Mouse (Mus musculus) megakaryocyte, embryonic 14.5 days (primary cell): ENCODE data around the gene Arhgap15.

ENCODE experiments used
- FLI1 ChIP-seq: IDR thresholded peaks from 2 replicates; pipeline ENCODE4 v1.6.1; 2012; ENCODE audit warnings: low read length, inconsistent platforms, mixed read lengths
- GATA1 ChIP-seq: IDR thresholded peaks from 3 replicates; pipeline ENCODE4 v1.6.1; 2012; ENCODE audit warnings: mixed read lengths, low read length, inconsistent platforms, borderline replicate concordance

DNA sequence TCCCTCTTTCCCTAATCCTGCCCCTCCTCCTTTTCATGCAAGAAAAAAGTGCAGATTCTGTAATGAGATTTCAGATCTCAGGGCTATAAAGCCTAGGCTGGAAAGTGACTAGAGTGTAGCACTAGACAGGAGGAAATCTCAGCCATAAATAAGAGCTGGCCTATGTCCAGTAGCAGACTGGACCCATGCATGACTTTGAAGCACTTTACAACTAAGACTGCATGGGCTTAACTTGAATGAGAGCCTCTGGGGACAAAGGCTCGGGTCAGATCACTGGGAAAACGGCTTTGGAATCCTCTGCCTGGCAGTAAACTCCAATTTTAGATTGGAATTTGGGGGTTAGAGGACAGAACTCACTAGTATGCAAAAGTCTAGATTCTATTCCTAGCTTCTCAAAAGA lies 585.9 kb downstream of the Arhgap15 start:
- TF ChIP-seq GATA1 (no peak), FLI1 (no peak)
